Mouse (Mus musculus): ENCODE results near the gene 6430628N08Rik. TPM values are rescaled to one million over a fixed set of nuclear protein-coding genes. Genes with fewer than 3 reads are reported as not detected.

Gene 6430628N08Rik
- not detected in 2 replicates for polyA plus RNA-seq (2012; ENCODE audit: insufficient read depth, insufficient read length, missing spikeins)

- H3K4me1 ChIP-seq (ENCODE audit: control insufficient read depth, insufficient read depth, insufficient read length, low read length) = no peaks in the 10 kb centered on the region
- no peak within 1 kb of the TSS for H3K27ac ChIP-seq (replicated peaks; ENCODE audit: low read depth, low read length)
- H3K4me3 ChIP-seq (ENCODE audit: insufficient read depth, low read depth, low read length) = no peak within 1 kb of the TSS
Observed at GRCm38 (mm10) chr4:115890553-115890952, at the start of gene 6430628N08Rik. Gene 6430628N08Rik (plus strand): TSS chr4:115890665.

GRCm38 (mm10) chr4:115840842-115841241 lies 49.6 kb upstream of the 6430628N08Rik start:
- peaks cover 3% of the 10 kb centered on the region for H3K4me1 ChIP-seq (ENCODE audit: control insufficient read depth, insufficient read depth, insufficient read length, low read length)
- no peak overlapping the region for H3K4me3 ChIP-seq (ENCODE audit: insufficient read depth, low read depth, low read length)
- H3K27ac ChIP-seq (replicated peaks; ENCODE audit: low read depth, low read length) = no peak overlapping the region

GRCm38 (mm10) chr4:115846656-115847055 lies 43.8 kb upstream of the 6430628N08Rik start:
- peak overlapping the region; percentile 54; the same call in 1 of the 2 replicates for H3K27ac ChIP-seq (replicated peaks; ENCODE audit: low read depth, low read length)
- peaks cover 29% of the 10 kb centered on the region for H3K4me1 ChIP-seq (ENCODE audit: control insufficient read depth, insufficient read depth, insufficient read length, low read length)
- H3K4me3 ChIP-seq (ENCODE audit: insufficient read depth, low read depth, low read length) = no peak overlapping the region

GRCm38 (mm10) chr4:115847377-115847776 lies 43.1 kb upstream of the 6430628N08Rik start:
- Histone ChIP-seq H3K27ac (replicated peaks; ENCODE audit: low read depth, low read length) (peak overlapping the region; percentile 70), H3K4me3 (ENCODE audit: insufficient read depth, low read depth, low read length) (no peak overlapping the region), H3K4me1 (ENCODE audit: control insufficient read depth, insufficient read depth, insufficient read length, low read length) (peaks cover 29% of the 10 kb centered on the region)

- Histone ChIP-seq H3K4me1 (ENCODE audit: control insufficient read depth, insufficient read depth, insufficient read length, low read length) (peaks cover 29% of the 10 kb centered on the region), H3K27ac (replicated peaks; ENCODE audit: low read depth, low read length) (peak overlapping the region; percentile 70; the same call in 1 of the 2 replicates), H3K4me3 (ENCODE audit: insufficient read depth, low read depth, low read length) (no peak overlapping the region)
Observed at GRCm38 (mm10) chr4:115848083-115848482, 42.4 kb upstream of the 6430628N08Rik start.

GRCm38 (mm10) chr4:115848990-115849677 lies 41.3 kb upstream of the 6430628N08Rik start:
- Histone ChIP-seq H3K27ac (replicated peaks; ENCODE audit: low read depth, low read length) (0 out of 2 replicates have a peak overlapping the region, but pooled peaks have one; percentile 3), H3K4me1 (ENCODE audit: control insufficient read depth, insufficient read depth, insufficient read length, low read length) (peaks cover 29% of the 10 kb centered on the region), H3K4me3 (ENCODE audit: insufficient read depth, low read depth, low read length) (no peak overlapping the region)

GRCm38 (mm10) chr4:115850111-115850510 lies 40.4 kb upstream of the 6430628N08Rik start:
- Histone ChIP-seq H3K27ac (replicated peaks; ENCODE audit: low read depth, low read length) (no peak overlapping the region; the same call in 1 of the 2 replicates), H3K4me1 (ENCODE audit: control insufficient read depth, insufficient read depth, insufficient read length, low read length) (peaks cover 29% of the 10 kb centered on the region), H3K4me3 (ENCODE audit: insufficient read depth, low read depth, low read length) (no peak overlapping the region)

GRCm38 (mm10) chr4:115850631-115851030 lies 39.8 kb upstream of the 6430628N08Rik start:
- Histone ChIP-seq H3K4me1 (ENCODE audit: control insufficient read depth, insufficient read depth, insufficient read length, low read length) (peaks cover 29% of the 10 kb centered on the region), H3K27ac (replicated peaks; ENCODE audit: low read depth, low read length) (no peak overlapping the region), H3K4me3 (ENCODE audit: insufficient read depth, low read depth, low read length) (no peak overlapping the region)

GRCm38 (mm10) chr4:115851569-115851968 lies 38.9 kb upstream of the 6430628N08Rik start:
- peaks cover 29% of the 10 kb centered on the region for H3K4me1 ChIP-seq (ENCODE audit: control insufficient read depth, insufficient read depth, insufficient read length, low read length)
- H3K4me3 ChIP-seq (ENCODE audit: insufficient read depth, low read depth, low read length) = no peak overlapping the region
- H3K27ac ChIP-seq (replicated peaks; ENCODE audit: low read depth, low read length) = no peak overlapping the region

- Histone ChIP-seq H3K27ac (replicated peaks; ENCODE audit: low read depth, low read length) (no peak overlapping the region), H3K4me3 (ENCODE audit: insufficient read depth, low read depth, low read length) (no peak overlapping the region), H3K4me1 (ENCODE audit: control insufficient read depth, insufficient read depth, insufficient read length, low read length) (peaks cover 11% of the 10 kb centered on the region)
Observed at GRCm38 (mm10) chr4:115855100-115855499, 35.4 kb upstream of the 6430628N08Rik start.

- no peak overlapping the region for H3K27ac ChIP-seq (replicated peaks; ENCODE audit: low read depth, low read length)
- H3K4me3 ChIP-seq (ENCODE audit: insufficient read depth, low read depth, low read length) = no peak overlapping the region
- peaks cover 8% of the 10 kb centered on the region for H3K4me1 ChIP-seq (ENCODE audit: control insufficient read depth, insufficient read depth, insufficient read length, low read length)
Observed at GRCm38 (mm10) chr4:115855609-115856008, 34.9 kb upstream of the 6430628N08Rik start.

- Histone ChIP-seq H3K4me1 (ENCODE audit: control insufficient read depth, insufficient read depth, insufficient read length, low read length) (peaks cover under 1% of the 10 kb centered on the region; the same call in 1 of the 2 replicates), H3K4me3 (ENCODE audit: insufficient read depth, low read depth, low read length) (no peak overlapping the region), H3K27ac (replicated peaks; ENCODE audit: low read depth, low read length) (no peak overlapping the region)
Observed at GRCm38 (mm10) chr4:115856282-115856681, 34.2 kb upstream of the 6430628N08Rik start.

GRCm38 (mm10) chr4:115857293-115857883 lies 33.1 kb upstream of the 6430628N08Rik start:
- no peaks in the 10 kb centered on the region for H3K4me1 ChIP-seq (ENCODE audit: control insufficient read depth, insufficient read depth, insufficient read length, low read length)
- H3K27ac ChIP-seq (replicated peaks; ENCODE audit: low read depth, low read length) = peak overlapping the region; percentile 34; the same call in 1 of the 2 replicates
- no peak overlapping the region for H3K4me3 ChIP-seq (ENCODE audit: insufficient read depth, low read depth, low read length)

- Histone ChIP-seq H3K4me1 (ENCODE audit: control insufficient read depth, insufficient read depth, insufficient read length, low read length) (no peaks in the 10 kb centered on the region), H3K27ac (replicated peaks; ENCODE audit: low read depth, low read length) (no peak overlapping the region)
Observed at GRCm38 (mm10) chr4:115863352-115863751, 27.1 kb upstream of the 6430628N08Rik start.

GRCm38 (mm10) chr4:115863880-115864279 lies 26.6 kb upstream of the 6430628N08Rik start:
- H3K4me1 ChIP-seq (ENCODE audit: control insufficient read depth, insufficient read depth, insufficient read length, low read length) = no peaks in the 10 kb centered on the region
- H3K4me3 ChIP-seq (ENCODE audit: insufficient read depth, low read depth, low read length) = no peak overlapping the region
- no peak overlapping the region for H3K27ac ChIP-seq (replicated peaks; ENCODE audit: low read depth, low read length)

More at GRCm38 (mm10) chr4:115863352-115863751, 27.1 kb upstream of the 6430628N08Rik start:
- no peak overlapping the region for H3K4me3 ChIP-seq (ENCODE audit: insufficient read depth, low read depth, low read length)

All from brown adipose tissue, adult 24 weeks (tissue).